Mouse (Mus musculus): Measurements from ENCODE around the gene Rnf145.

DNA sequence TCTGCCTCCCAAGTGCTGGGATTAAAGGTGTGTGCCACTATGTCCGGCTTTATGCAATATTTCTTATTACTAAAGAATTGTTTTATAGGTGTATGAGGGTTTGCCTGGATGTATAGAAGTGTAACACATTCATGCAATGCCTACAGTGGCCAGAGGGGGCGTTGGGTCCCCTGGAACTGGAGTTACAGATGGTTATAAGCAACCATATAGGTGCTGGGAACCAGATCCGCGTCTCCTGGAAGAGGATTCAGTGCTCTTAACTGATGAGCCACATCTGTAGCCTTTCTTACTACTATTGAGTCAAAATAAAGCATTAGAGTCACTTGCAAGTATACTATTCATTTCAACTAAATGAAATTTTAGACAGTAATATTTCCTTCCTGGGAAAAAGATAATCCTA is 7.0 kb downstream of the Rnf145 start:
- TF ChIP-seq CTCF (IDR thresholded peaks at IDR 0.05; ENCODE audit: low read depth) (peak; percentile 38), EP300 (optimal IDR thresholded peaks at IDR 0.05) (no peak)
